Mouse (Mus musculus): ENCODE data around the gene Lpgat1. TPM values are rescaled to one million over a fixed set of nuclear protein-coding genes. Genes with fewer than 3 reads are reported as not detected.

Lpgat1 gene
- polyA plus RNA-seq, 1 experiment, result 16.3 TPM

DNA sequence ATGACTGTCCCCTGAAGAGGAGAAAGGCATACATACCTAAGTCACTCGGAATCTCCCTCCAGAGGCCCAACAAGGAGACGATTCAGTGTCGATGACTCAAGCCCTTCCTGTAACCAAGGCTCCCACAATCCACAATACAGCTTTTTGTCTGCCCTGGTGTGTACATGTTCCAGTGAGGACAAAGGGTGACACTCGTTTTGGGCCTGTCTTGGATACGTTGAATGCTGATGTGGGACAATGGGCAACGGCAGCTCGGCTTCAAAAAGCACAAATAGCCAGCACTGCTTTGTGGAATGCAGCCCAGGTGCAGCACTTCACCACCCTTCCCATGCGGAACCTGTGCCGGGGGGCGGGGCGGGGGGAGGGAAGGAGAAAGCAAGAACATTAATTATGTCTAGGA, 67.5 kb downstream of the Lpgat1 start:
- no peaks in the 10 kb centered on the region for H3K79me2 ChIP-seq (ENCODE audit: control insufficient read depth, insufficient read depth)

DNA sequence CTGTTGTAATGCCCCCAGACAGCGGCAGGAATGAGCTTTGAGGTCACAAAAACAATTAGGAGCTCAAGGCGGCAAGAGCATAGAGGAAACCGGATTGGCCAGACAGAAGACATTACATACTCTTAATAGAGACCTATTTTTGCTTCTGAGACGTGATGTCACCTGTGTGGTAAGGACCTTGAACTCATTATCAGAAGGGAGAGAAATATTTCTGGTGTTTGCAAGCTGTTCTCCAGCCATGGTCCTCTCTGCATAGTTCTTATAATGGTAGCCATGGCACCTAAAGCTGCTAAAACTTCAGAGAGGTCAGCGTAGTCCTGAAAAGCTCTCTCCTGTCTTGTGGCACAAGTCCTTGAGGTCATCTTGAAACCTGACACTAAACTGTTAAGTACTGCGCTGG, 68.6 kb downstream of the Lpgat1 start:
- Histone ChIP-seq H3K4me3 (no peak overlapping the region), H3K4me2 (ENCODE audit: low read depth) (no peak overlapping the region), H3ac (ENCODE audit: control insufficient read depth, insufficient read length) (no peak overlapping the region), H3K27me3 (ENCODE audit: control insufficient read depth, insufficient read depth, insufficient read length) (no peaks in the 10 kb centered on the region), H3K36me3 (ENCODE audit: control insufficient read depth, insufficient read depth) (peaks cover 2% of the 10 kb centered on the region), H3K79me2 (ENCODE audit: control insufficient read depth, insufficient read depth) (no peaks in the 10 kb centered on the region)
- no peak for TF ChIP-seq POLR2A (IDR thresholded peaks at IDR 0.05; ENCODE audit: insufficient read length, low read depth)
- no peak for TF ChIP-seq CEBPB (IDR thresholded peaks at IDR 0.05; ENCODE audit: insufficient read depth, poor library complexity, severe bottlenecking)
- TF ChIP-seq POLR2AphosphoS2 (IDR thresholded peaks at IDR 0.05; ENCODE audit: insufficient read length, low read depth), result no peak

More for the DNA sequence above, 67.5 kb downstream of the Lpgat1 start:
- TF ChIP-seq SRF (IDR thresholded peaks at IDR 0.05; ENCODE audit: control insufficient read depth, insufficient read length, low read depth) (no peak), POLR2AphosphoS2 (IDR thresholded peaks at IDR 0.05; ENCODE audit: insufficient read length, low read depth) (peak; percentile 30)
- no peak overlapping the region for H3K4me3 ChIP-seq
- H3K36me3 ChIP-seq (ENCODE audit: control insufficient read depth, insufficient read depth), result peaks cover 12% of the 10 kb centered on the region
- no peaks in the 10 kb centered on the region for H3K27me3 ChIP-seq (ENCODE audit: control insufficient read depth, insufficient read depth, insufficient read length)
- H3ac ChIP-seq (ENCODE audit: control insufficient read depth, insufficient read length), result no peak overlapping the region
- no peak overlapping the region for H3K4me2 ChIP-seq (ENCODE audit: low read depth)

DNA sequence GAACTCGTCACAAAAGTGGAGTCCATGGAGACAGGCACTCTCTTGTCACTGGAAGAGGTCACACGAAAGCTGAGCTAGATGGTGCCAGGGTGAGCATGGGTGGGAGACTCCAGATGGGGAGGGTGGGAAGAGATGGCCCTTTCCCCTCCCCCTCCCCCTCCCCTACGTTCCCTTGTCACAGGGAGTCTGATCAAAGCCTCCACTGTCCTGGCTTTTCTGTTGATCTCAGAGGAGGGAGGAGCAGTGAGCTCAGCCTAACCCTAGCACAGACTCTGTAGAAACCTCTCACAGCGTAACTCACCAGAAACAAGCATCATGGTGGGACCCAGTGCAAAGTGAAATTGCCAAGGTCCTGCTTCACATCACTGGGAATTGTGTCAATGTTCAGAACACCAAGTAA, 69.7 kb downstream of the Lpgat1 start:
- no peak for TF ChIP-seq E2F4 (IDR thresholded peaks at IDR 0.05; ENCODE audit: insufficient read depth)
- TF ChIP-seq CEBPB (IDR thresholded peaks at IDR 0.05; ENCODE audit: insufficient read depth, poor library complexity, severe bottlenecking), result no peak
- no peak for TF ChIP-seq USF1 (IDR thresholded peaks at IDR 0.05; ENCODE audit: low read depth)
- no peak for TF ChIP-seq POLR2AphosphoS2 (IDR thresholded peaks at IDR 0.05; ENCODE audit: insufficient read length, low read depth)
- TF ChIP-seq MYOD1 (IDR thresholded peaks at IDR 0.05; ENCODE audit: control insufficient read depth in 1 of 3, insufficient read length in 2 of 3, low read depth in 2 of 3), result no peak
- TF ChIP-seq SRF (IDR thresholded peaks at IDR 0.05; ENCODE audit: control insufficient read depth, insufficient read length, low read depth), result no peak
- no peak for TF ChIP-seq TCF3 (IDR thresholded peaks at IDR 0.05; ENCODE audit: insufficient read length, low read depth)
- TF ChIP-seq MYOG (IDR thresholded peaks at IDR 0.05; ENCODE audit: control insufficient read depth in 1 of 3, insufficient read depth in 1 of 3, insufficient read length in 2 of 3, low read depth in 2 of 3), result no peak
- Histone ChIP-seq H3K27me3 (ENCODE audit: control insufficient read depth, insufficient read depth, insufficient read length) (no peaks in the 10 kb centered on the region), H3K79me2 (ENCODE audit: control insufficient read depth, insufficient read depth) (no peaks in the 10 kb centered on the region), H3K4me2 (ENCODE audit: low read depth) (no peak overlapping the region), H3ac (ENCODE audit: control insufficient read depth, insufficient read length) (no peak overlapping the region), H3K4me3 (no peak overlapping the region), H3K36me3 (ENCODE audit: control insufficient read depth, insufficient read depth) (no peaks in the 10 kb centered on the region)

DNA sequence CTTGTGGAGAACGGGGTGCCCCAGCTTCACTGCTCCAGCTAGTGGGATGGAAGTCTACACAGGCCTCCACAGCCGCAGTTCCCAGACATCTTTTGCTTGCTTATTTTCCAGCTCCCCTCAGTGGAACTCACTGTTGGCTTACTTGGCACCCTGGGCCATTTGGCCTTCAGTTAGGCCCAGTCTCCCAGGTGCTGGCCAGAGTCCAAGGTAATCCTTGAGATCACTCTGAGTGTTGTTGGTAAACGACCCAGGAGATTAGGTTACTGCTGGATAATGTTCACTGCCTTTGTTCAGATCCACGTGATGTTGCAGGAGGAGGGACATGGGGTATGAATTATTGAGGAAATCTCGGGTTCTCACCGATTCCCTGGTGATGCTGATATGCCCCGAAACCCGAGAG, 75.4 kb downstream of the Lpgat1 start:
- Histone ChIP-seq H3ac (ENCODE audit: control insufficient read depth, insufficient read length) (no peak overlapping the region), H3K79me2 (ENCODE audit: control insufficient read depth, insufficient read depth) (no peaks in the 10 kb centered on the region), H3K4me2 (ENCODE audit: low read depth) (no peak overlapping the region), H3K27me3 (ENCODE audit: control insufficient read depth, insufficient read depth, insufficient read length) (no peaks in the 10 kb centered on the region), H3K4me3 (no peak overlapping the region), H3K36me3 (ENCODE audit: control insufficient read depth, insufficient read depth) (no peaks in the 10 kb centered on the region)
- no peak for TF ChIP-seq SRF (IDR thresholded peaks at IDR 0.05; ENCODE audit: control insufficient read depth, insufficient read length, low read depth)
- no peak for TF ChIP-seq POLR2A (IDR thresholded peaks at IDR 0.05; ENCODE audit: insufficient read length, low read depth)
- TF ChIP-seq REST (IDR thresholded peaks at IDR 0.05; ENCODE audit: insufficient read depth, insufficient read length), result no peak
- no peak for TF ChIP-seq POLR2AphosphoS2 (IDR thresholded peaks at IDR 0.05; ENCODE audit: insufficient read length, low read depth)

DNA sequence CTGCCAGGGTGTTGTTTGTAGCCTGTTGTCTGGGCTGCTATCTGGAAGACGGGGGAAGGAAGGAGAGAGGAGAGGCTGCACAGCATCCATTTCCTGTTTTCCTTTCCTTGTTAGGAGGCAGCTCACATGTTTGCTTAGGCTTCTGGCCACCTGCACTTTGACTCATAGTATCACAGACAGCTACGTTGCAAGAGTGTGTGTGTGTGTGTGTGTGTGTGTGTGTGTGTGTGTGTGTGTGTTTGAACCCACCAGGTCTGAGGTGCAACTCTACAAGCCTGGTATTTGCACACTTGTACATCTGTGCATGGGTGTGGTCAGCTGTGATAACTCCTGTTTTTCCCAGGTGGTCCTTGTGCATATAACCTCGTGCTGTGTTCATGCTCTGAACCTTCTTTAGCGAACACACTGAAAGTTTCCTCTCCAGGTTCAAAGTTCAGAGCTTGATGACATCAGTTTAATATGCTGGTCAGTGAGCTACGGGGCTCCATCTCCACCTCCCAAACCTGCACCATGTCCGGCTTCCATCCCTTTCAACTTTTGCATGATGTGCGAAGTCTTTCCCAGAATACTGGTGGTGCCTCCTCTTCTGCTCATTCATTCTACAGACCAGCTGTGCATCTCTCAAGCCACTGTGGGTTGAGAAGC, 76.4 kb downstream of the Lpgat1 start:
- Histone ChIP-seq H3K79me2 (ENCODE audit: control insufficient read depth, insufficient read depth) (no peaks in the 10 kb centered on the region), H3K27me3 (ENCODE audit: control insufficient read depth, insufficient read depth, insufficient read length) (no peaks in the 10 kb centered on the region), H3K4me3 (no peak overlapping the region), H3ac (ENCODE audit: control insufficient read depth, insufficient read length) (no peak overlapping the region), H3K4me2 (ENCODE audit: low read depth) (no peak overlapping the region), H3K36me3 (ENCODE audit: control insufficient read depth, insufficient read depth) (no peaks in the 10 kb centered on the region)
- TF ChIP-seq POLR2A (IDR thresholded peaks at IDR 0.05; ENCODE audit: insufficient read length, low read depth), result no peak
- TF ChIP-seq MYOD1 (IDR thresholded peaks at IDR 0.05; ENCODE audit: control insufficient read depth in 1 of 3, insufficient read length in 2 of 3, low read depth in 2 of 3), result no peak
- no peak for TF ChIP-seq POLR2AphosphoS2 (IDR thresholded peaks at IDR 0.05; ENCODE audit: insufficient read length, low read depth)
- TF ChIP-seq SRF (IDR thresholded peaks at IDR 0.05; ENCODE audit: control insufficient read depth, insufficient read length, low read depth), result no peak

DNA sequence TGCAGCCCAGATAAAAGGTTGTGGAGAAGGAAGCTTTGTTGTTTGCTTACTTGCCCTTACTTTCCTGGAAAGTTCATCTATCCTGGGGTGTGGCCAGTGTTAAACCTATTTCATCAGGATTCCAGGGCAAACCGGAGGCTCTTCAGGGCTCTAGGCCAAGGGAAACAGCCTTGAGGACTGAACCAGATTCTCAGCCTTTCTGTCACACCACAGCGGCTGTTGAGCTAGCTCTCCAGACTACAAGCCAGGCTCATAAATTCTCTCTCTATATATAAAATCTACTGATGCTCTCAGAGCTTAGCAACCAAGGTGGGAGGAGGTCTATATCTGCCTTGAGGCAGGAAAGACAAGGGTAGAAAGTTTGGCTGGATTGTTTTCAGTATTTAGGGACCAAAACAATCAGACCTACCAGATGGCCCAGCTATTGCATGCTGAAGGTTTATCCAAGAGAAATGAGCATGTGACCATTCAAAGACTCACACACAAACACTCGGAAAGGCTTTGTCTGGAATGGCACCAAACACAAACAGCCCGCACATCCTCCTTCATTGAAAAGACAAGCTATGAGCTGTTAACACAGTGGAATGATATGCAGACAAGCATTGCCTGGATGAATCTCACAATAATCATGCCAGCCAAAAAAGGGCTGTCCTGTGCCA, 78.7 kb downstream of the Lpgat1 start:
- H3ac ChIP-seq (ENCODE audit: control insufficient read depth, insufficient read length), result no peak overlapping the region
- no peaks in the 10 kb centered on the region for H3K79me2 ChIP-seq (ENCODE audit: control insufficient read depth, insufficient read depth)
- H3K4me2 ChIP-seq (ENCODE audit: low read depth), result no peak overlapping the region
- no peaks in the 10 kb centered on the region for H3K27me3 ChIP-seq (ENCODE audit: control insufficient read depth, insufficient read depth, insufficient read length)
- H3K36me3 ChIP-seq (ENCODE audit: control insufficient read depth, insufficient read depth), result no peaks in the 10 kb centered on the region
- TF ChIP-seq CEBPB (IDR thresholded peaks at IDR 0.05; ENCODE audit: insufficient read depth, poor library complexity, severe bottlenecking) (no peak), E2F4 (IDR thresholded peaks at IDR 0.05; ENCODE audit: insufficient read depth) (no peak), TCF3 (IDR thresholded peaks at IDR 0.05; ENCODE audit: insufficient read length, low read depth) (no peak), MYOG (IDR thresholded peaks at IDR 0.05; ENCODE audit: control insufficient read depth in 1 of 3, insufficient read depth in 1 of 3, insufficient read length in 2 of 3, low read depth in 2 of 3) (no peak), MYOD1 (IDR thresholded peaks at IDR 0.05; ENCODE audit: control insufficient read depth in 1 of 3, insufficient read length in 2 of 3, low read depth in 2 of 3) (no peak)
- H3K4me3 ChIP-seq, result no peak overlapping the region
